Mouse (Mus musculus): Measurements from ENCODE around the gene Mrm3. TPM values are rescaled to one million over a fixed set of nuclear protein-coding genes. Genes with fewer than 3 reads are reported as not detected.
A peak's percentile ranks its signal among the peaks of the same experiment; 100 is the strongest.

Mrm3 gene
- polyA plus RNA-seq, 1 experiment from 2014 or later = 19.5 TPM

DNA sequence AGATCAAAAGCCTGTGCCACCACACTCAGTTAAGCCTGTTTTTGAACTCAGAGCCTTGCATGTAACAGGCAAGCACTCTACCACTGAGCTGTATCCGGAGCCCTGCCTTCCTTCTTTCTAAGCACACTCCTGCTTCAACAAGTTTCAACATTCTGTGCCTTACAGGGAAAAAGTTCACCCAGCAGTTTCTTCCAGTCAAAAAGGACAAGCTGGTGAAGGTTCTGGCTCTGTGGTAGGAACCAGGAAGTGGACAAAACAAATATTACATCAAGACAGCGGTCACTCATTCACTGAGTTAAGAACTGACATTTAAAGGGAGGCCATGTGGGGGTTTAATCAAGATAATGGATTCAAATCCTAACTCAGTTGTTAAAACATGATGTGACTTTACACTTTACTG lies 28.5 kb upstream of the Mrm3 start:
- WGBS = 91% methylated on average over 2 of the region's 2 CpGs
- ATAC-seq (ENCODE audit: low FRiP score) = no peak
- Histone ChIP-seq H3K27me3 (ENCODE audit: control insufficient read depth, insufficient read depth, low read length) (no peaks in the 10 kb centered on the region), H3K4me1 (ENCODE audit: control insufficient read depth, insufficient read depth, low read length) (peaks cover 5% of the 10 kb centered on the region; the same call in 1 of the 2 replicates), H3K4me2 (no peak overlapping the region), H3K36me3 (ENCODE audit: control insufficient read depth, insufficient read depth, low read length) (peaks cover 19% of the 10 kb centered on the region), H3K4me3 (ENCODE audit: low read depth, low read length) (no peak overlapping the region), H3K9me3 (ENCODE audit: control insufficient read depth, low read length) (no peaks in the 10 kb centered on the region), H3K9ac (ENCODE audit: low read length) (no peak overlapping the region), H3K27ac (ENCODE audit: low read depth, low read length) (no peak overlapping the region)
- no peak for DNase-seq (ENCODE audit: low spot score, missing footprints)

DNA sequence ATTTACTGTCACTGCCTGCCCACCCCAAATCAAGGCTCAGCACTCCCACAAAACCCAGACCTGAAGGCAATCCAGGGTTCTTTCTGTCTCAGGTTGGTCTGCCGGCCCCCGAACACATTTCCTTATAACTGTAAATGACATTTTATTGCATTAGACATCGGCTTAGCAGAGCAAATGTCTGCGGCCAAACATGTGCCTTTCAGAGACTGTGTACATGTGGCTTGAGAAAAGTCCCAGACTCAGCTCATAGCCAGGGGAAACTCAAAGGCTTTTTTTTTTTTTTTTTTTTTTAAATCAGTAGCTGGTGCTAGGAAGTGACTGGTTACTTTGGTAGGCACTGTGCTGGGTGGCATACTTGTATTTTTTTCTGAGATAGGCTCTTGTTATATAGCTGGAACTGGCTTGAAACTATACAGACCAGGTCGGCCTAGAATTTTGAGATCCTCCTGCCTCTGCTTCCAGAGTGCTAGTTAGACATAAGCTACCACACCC lies 27.4 kb upstream of the Mrm3 start:
- Histone ChIP-seq H3K9ac (ENCODE audit: low read length) (peak overlapping the region; percentile 97; the same call in 1 of the 2 replicates), H3K27me3 (ENCODE audit: control insufficient read depth, insufficient read depth, low read length) (no peaks in the 10 kb centered on the region), H3K9me3 (ENCODE audit: control insufficient read depth, low read length) (no peaks in the 10 kb centered on the region), H3K4me1 (ENCODE audit: control insufficient read depth, insufficient read depth, low read length) (peaks cover 5% of the 10 kb centered on the region; the same call in 1 of the 2 replicates), H3K36me3 (ENCODE audit: control insufficient read depth, insufficient read depth, low read length) (peaks cover 15% of the 10 kb centered on the region), H3K27ac (ENCODE audit: low read depth, low read length) (no peak overlapping the region), H3K4me2 (peak overlapping the region; percentile 78; the same call in 1 of the 2 replicates), H3K4me3 (ENCODE audit: low read depth, low read length) (peak overlapping the region; percentile 85; the same call in 1 of the 2 replicates)
- WGBS = 96% methylated on average over 5 of the region's 5 CpGs
- DNase-seq (ENCODE audit: low spot score, missing footprints) (no peak), ATAC-seq (ENCODE audit: low FRiP score) (no peak)

DNA sequence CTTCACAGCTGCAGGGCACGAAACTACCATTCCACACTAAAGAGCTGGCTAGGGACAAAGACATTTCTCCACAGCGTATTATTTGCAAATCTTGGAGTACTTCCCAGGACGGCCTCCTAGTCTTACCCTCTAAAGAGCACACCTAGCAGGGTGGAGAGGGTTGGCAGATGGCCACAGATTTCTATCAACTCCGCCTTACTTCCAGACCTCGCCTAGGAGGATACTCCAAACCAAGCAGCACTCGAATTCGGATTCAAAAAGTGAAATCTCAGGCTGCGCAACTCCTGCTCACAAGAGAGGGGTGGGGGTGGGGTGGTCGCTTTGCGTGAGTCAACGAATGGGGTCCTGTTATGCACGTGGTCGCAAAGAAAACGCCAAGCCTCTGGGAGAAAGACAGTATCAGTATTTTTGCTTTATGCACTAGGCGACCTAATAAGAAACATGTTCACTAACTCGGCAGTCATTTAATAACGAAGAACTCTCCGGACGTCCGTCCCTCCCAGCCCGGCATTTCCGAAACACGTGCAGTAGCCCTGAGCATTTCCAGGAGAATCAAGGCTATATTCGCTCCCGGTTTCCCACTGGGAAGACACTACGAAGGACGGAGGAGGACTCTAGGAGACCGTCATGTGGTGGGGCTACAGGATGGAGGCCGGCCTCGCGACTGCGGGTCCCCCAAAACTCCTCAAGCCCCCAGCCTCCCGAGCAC lies 26.7 kb upstream of the Mrm3 start:
- Histone ChIP-seq H3K9me3 (ENCODE audit: control insufficient read depth, low read length) (no peaks in the 10 kb centered on the region), H3K36me3 (ENCODE audit: control insufficient read depth, insufficient read depth, low read length) (peaks cover 18% of the 10 kb centered on the region), H3K4me1 (ENCODE audit: control insufficient read depth, insufficient read depth, low read length) (peaks cover 5% of the 10 kb centered on the region; the same call in 1 of the 2 replicates), H3K4me2 (peak overlapping the region; percentile 78), H3K9ac (ENCODE audit: low read length) (peak overlapping the region; percentile 97), H3K27me3 (ENCODE audit: control insufficient read depth, insufficient read depth, low read length) (no peaks in the 10 kb centered on the region), H3K27ac (ENCODE audit: low read depth, low read length) (peak overlapping the region; percentile 54), H3K4me3 (ENCODE audit: low read depth, low read length) (peak overlapping the region; percentile 85)
- 6% methylated on average over 33 of the region's 33 CpGs for WGBS
- DNase-seq (ENCODE audit: low spot score, missing footprints) (no peak), ATAC-seq (ENCODE audit: low FRiP score) (peak; percentile 24; the same call in 1 of the 2 replicates)

DNA sequence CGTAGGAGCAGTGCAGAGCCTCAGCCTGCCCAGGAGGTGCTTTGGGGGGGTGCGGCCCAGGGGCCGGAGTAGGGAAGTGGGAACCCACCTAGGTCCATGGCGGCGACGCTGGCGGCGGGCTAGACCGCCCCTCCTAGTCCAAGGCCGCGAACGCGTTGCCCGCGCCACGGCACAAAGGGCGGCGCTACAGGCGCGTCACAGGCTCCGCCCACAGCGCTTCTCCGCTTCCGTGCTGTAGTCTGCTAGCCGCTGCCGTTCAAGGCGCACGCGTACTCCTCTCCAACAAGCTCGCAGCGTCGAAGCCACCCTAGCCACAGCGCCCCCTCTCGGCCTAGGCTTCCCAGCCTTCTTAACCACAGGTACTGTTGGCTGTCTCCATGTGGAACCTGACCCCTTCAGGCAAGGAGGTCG lies 26.1 kb upstream of the Mrm3 start, which contains the start of the genes Dbil5 and Gemin4:
Gene Dbil5, plus strand, starts transcription at position 219 of the 411 bp plus-strand sequence.
Gene Gemin4, minus strand, starts transcription at position 275 of the 411 bp plus-strand sequence.
- Histone ChIP-seq H3K36me3 (ENCODE audit: control insufficient read depth, insufficient read depth, low read length) (peaks cover 15% of the 10 kb centered on the region), H3K27ac (ENCODE audit: low read depth, low read length) (peak within 1 kb of the TSS; percentile 54), H3K4me2 (peak within 1 kb of the TSS; percentile 78), H3K4me1 (ENCODE audit: control insufficient read depth, insufficient read depth, low read length) (peaks cover 5% of the 10 kb centered on the region; the same call in 1 of the 2 replicates), H3K9me3 (ENCODE audit: control insufficient read depth, low read length) (no peaks in the 10 kb centered on the region), H3K9ac (ENCODE audit: low read length) (peak within 1 kb of the TSS; percentile 97), H3K4me3 (ENCODE audit: low read depth, low read length) (peak within 1 kb of the TSS; percentile 85), H3K27me3 (ENCODE audit: control insufficient read depth, insufficient read depth, low read length) (no peaks in the 10 kb centered on the region)
- WGBS = under 1% methylated on average over 35 of the region's 35 CpGs
- DNase-seq (ENCODE audit: low spot score, missing footprints) = peak; percentile 100
- ATAC-seq (ENCODE audit: low FRiP score) = peak; percentile 99

DNA sequence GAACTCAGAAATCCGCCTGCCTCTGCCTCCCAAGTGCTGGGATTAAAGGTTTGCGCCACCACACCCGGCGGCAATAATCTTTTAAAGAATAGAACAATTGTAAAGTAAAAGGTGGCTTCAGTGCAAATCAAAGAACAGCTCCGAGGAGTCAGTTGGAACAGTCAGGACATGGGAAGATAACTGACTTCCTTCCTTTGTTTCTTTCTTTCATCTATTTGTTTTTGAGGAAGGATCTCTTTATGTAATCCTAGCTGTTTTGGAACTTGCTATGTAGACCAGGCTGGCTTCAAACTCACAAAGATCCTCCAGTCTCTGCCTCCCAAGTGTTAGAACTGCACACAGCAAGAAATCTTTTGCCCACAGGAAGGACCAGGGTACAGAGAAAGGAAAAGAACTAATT lies 18.9 kb upstream of the Mrm3 start:
- H3K27me3 ChIP-seq (ENCODE audit: control insufficient read depth, insufficient read depth, low read length) = no peaks in the 10 kb centered on the region
- no peaks in the 10 kb centered on the region for H3K9me3 ChIP-seq (ENCODE audit: control insufficient read depth, low read length)
- H3K4me2 ChIP-seq = no peak overlapping the region
- no peak for DNase-seq (ENCODE audit: low spot score, missing footprints)
- H3K27ac ChIP-seq (ENCODE audit: low read depth, low read length) = no peak overlapping the region
- no peak overlapping the region for H3K4me3 ChIP-seq (ENCODE audit: low read depth, low read length)
- no peaks in the 10 kb centered on the region for H3K4me1 ChIP-seq (ENCODE audit: control insufficient read depth, insufficient read depth, low read length)
- ATAC-seq (ENCODE audit: low FRiP score) = no peak
- 0 out of 2 replicates have a peak, but pooled peaks cover 5% of the 10 kb centered on the region for H3K36me3 ChIP-seq (ENCODE audit: control insufficient read depth, insufficient read depth, low read length)
- H3K9ac ChIP-seq (ENCODE audit: low read length) = no peak overlapping the region
- WGBS = 90% methylated on average over 5 of the region's 5 CpGs

DNA sequence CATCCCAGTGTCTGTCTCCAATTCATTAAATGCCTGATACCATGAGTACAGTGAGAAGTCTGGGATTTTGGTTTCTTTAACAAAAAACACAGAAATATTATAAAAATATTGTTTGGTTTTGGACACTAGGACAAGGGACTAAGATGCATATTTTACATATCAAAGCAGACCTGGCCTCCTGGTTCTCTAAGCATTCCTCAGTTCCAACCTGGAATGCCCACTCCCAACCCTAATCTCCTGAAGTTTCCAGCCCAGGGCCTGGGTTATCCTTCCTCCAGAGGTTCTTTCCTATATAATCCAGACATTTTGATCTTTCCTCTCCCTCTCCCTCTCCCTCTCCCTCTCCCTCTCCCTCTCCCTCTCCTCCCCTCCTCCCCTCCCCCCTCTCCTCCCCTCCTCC lies 18.5 kb upstream of the Mrm3 start:
- Histone ChIP-seq H3K4me3 (ENCODE audit: low read depth, low read length) (no peak overlapping the region), H3K36me3 (ENCODE audit: control insufficient read depth, insufficient read depth, low read length) (0 out of 2 replicates have a peak, but pooled peaks cover 5% of the 10 kb centered on the region), H3K4me2 (no peak overlapping the region), H3K9ac (ENCODE audit: low read length) (no peak overlapping the region), H3K9me3 (ENCODE audit: control insufficient read depth, low read length) (no peaks in the 10 kb centered on the region), H3K27ac (ENCODE audit: low read depth, low read length) (no peak overlapping the region), H3K4me1 (ENCODE audit: control insufficient read depth, insufficient read depth, low read length) (no peaks in the 10 kb centered on the region), H3K27me3 (ENCODE audit: control insufficient read depth, insufficient read depth, low read length) (no peaks in the 10 kb centered on the region)
- ATAC-seq (ENCODE audit: low FRiP score) (no peak), DNase-seq (ENCODE audit: low spot score, missing footprints) (no peak)

DNA sequence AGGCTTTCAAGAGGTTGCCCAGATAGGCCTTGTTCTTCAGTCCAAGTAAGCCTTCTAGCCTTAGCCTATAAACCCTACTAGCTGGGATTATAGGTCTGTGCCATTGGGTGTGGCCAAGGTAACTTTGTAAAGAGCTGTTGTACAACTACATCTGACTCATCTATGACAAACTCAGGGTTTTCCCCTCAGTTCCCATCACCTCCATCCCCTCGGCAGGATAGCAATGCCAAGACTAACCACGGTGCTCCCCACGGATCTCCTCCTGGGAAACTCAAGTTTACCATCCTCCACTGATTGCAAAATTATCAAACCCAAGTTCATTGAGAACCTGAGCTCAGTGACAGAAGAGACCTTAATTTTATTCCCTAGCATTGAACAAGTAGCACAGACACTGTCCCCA lies 7.4 kb upstream of the Mrm3 start:
- H3K4me2 ChIP-seq = no peak overlapping the region
- H3K27ac ChIP-seq (ENCODE audit: low read depth, low read length) = no peak overlapping the region
- no peak overlapping the region for H3K4me3 ChIP-seq (ENCODE audit: low read depth, low read length)
- no peaks in the 10 kb centered on the region for H3K27me3 ChIP-seq (ENCODE audit: control insufficient read depth, insufficient read depth, low read length)
- H3K4me1 ChIP-seq (ENCODE audit: control insufficient read depth, insufficient read depth, low read length) = no peaks in the 10 kb centered on the region
- DNase-seq (ENCODE audit: low spot score, missing footprints) (no peak), ATAC-seq (ENCODE audit: low FRiP score) (no peak)
- H3K36me3 ChIP-seq (ENCODE audit: control insufficient read depth, insufficient read depth, low read length) = peaks cover 15% of the 10 kb centered on the region
- 94% methylated on average over 3 of the region's 3 CpGs for whole genome bisulfite sequencing
- no peaks in the 10 kb centered on the region for H3K9me3 ChIP-seq (ENCODE audit: control insufficient read depth, low read length)
- H3K9ac ChIP-seq (ENCODE audit: low read length) = no peak overlapping the region

DNA sequence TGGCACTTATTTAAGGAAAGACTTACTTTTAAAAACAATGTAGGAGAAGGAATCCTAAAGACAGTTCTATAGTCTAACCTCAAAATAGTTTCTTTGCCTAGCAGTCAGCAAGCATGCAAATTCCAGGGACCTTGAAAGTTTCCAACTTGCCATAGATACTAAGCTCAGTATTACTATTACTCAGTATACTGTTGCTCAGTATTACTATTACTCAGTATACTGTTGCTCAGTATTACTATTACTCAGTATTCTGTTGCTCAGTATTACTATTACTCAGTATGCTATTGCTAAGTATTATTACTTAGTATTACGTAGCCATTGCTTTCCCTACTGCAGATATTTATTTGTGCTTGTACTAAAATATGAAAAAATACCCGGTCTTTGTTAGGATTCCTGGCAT lies 3.8 kb upstream of the Mrm3 start:
- Histone ChIP-seq H3K9me3 (ENCODE audit: control insufficient read depth, low read length) (no peaks in the 10 kb centered on the region), H3K9ac (ENCODE audit: low read length) (no peak overlapping the region), H3K4me2 (no peak overlapping the region), H3K27ac (ENCODE audit: low read depth, low read length) (no peak overlapping the region), H3K4me3 (ENCODE audit: low read depth, low read length) (no peak overlapping the region), H3K4me1 (ENCODE audit: control insufficient read depth, insufficient read depth, low read length) (peaks cover 10% of the 10 kb centered on the region), H3K36me3 (ENCODE audit: control insufficient read depth, insufficient read depth, low read length) (peaks cover 4% of the 10 kb centered on the region; the same call in 1 of the 2 replicates), H3K27me3 (ENCODE audit: control insufficient read depth, insufficient read depth, low read length) (no peaks in the 10 kb centered on the region)
- DNase-seq (ENCODE audit: low spot score, missing footprints) (no peak), ATAC-seq (ENCODE audit: low FRiP score) (no peak)
- WGBS = 94% methylated on average over 2 of the region's 2 CpGs

DNA sequence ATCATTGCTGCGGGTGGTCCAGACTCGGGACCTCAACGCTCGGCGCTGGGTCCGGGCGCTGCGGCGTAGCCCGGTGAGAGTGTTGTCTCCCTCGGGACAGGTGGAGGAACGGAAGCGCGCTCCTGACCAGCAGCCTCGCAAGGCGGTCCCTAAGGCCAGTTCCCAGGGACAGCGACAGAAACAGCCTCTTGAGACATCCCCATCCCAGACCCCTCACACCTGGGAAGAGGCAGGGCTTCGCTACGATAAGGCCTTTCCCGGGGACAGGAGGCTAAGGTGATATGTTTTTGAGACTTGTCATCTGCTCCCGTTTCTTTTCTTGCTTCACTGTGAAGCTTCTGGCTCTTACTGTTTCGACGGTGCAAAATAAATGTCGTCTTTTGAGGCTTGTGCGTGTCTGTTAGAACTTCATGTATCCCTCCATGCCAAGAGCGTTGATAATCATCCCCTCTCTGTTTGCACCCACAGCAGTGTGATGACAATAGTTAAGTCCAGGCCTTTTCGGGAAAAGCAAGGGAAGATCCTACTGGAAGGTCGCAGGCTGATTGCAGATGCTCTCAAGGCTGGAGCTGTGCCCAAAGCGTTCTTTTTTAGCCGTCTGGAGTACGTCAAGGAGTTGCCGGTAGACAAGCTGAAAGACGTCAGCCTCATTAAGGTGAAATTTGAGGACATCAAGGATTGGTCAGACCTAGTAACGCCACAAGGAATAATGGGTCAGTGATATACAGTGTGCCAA lies 464 bp downstream of the Mrm3 start:
- ATAC-seq (ENCODE audit: low FRiP score) (no peak; the same call in 1 of the 2 replicates), DNase-seq (ENCODE audit: low spot score, missing footprints) (no peak)
- peak overlapping the region; percentile 89 for H3K4me2 ChIP-seq
- H3K9me3 ChIP-seq (ENCODE audit: control insufficient read depth, low read length) = no peaks in the 10 kb centered on the region
- WGBS = 5% methylated on average over 34 of the region's 34 CpGs
- H3K4me3 ChIP-seq (ENCODE audit: low read depth, low read length) = peak overlapping the region; percentile 63
- no peak overlapping the region for H3K27ac ChIP-seq (ENCODE audit: low read depth, low read length)
- peaks cover 10% of the 10 kb centered on the region for H3K4me1 ChIP-seq (ENCODE audit: control insufficient read depth, insufficient read depth, low read length)
- peak overlapping the region; percentile 80 for H3K9ac ChIP-seq (ENCODE audit: low read length)
- H3K36me3 ChIP-seq (ENCODE audit: control insufficient read depth, insufficient read depth, low read length) = no peaks in the 10 kb centered on the region; the same call in 1 of the 2 replicates
- H3K27me3 ChIP-seq (ENCODE audit: control insufficient read depth, insufficient read depth, low read length) = no peaks in the 10 kb centered on the region
